Mouse (Mus musculus): ENCODE measurements at regions not wholly inside any gene's neighbourhood (a gene's known extent, or its start where the extent isn't known, plus 50 kb on each side); places are given as distances from the start of the nearest gene placed in this dataset.

GRCm38 (mm10) chrX:11895396-11895795, 264.8 kb downstream of the Bcor start:
- DNase-seq (ENCODE audit: extremely low read depth, low read depth, low spot score): peak; percentile 74

DNA sequence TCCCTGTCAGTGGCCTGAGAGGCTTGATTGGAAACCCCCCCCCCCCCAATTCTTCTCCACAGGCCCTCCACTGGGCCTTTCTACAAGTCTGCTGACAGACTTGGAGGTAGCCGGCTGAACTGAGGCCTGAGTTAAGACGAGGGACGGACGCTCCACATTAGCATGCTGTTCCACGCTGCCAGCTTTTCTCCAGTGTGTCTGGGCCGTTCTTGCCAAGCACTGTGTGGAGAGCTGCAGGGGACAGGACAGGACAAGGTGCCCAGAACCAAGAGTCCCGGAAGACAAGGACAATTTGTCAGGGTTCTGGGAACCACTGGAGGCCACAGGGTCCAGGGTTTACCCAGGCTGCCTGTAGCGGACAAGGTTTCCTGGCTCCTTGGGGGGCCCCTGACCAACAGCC, 261.9 kb downstream of the Bcor start:
- Histone ChIP-seq H3K4me3 (ENCODE audit: insufficient read depth, low read depth, low read length) (no peak overlapping the region), H3K79me2 (ENCODE audit: control insufficient read depth, insufficient read depth, low read length) (no peaks in the 10 kb centered on the region), H3K27me3 (ENCODE audit: control insufficient read depth, insufficient read depth, low read length) (no peaks in the 10 kb centered on the region), H3K9ac (ENCODE audit: low read depth, low read length) (no peak overlapping the region), H3K36me3 (ENCODE audit: control insufficient read depth, insufficient read depth, low read length) (no peaks in the 10 kb centered on the region), H3K27ac (replicated peaks; ENCODE audit: insufficient read depth, low read depth, low read length) (no peak overlapping the region), H3K4me1 (ENCODE audit: control insufficient read depth, insufficient read depth, low read length) (peaks cover 2% of the 10 kb centered on the region)
- DNase-seq (ENCODE audit: extremely low read depth, low read depth, low spot score): no peak
- 96% methylated on average over 8 of the region's 8 CpGs for WGBS
- TF ChIP-seq POLR2A (IDR thresholded peaks at IDR 0.05; ENCODE audit: extremely low read depth, insufficient read depth, low read length) (no peak), CTCF (IDR thresholded peaks at IDR 0.05; ENCODE audit: low read depth, low read length) (no peak)

More at GRCm38 (mm10) chrX:11895396-11895795, 264.8 kb downstream of the Bcor start:
- WGBS: 9% methylated on average over 5 of the region's 5 CpGs
- Histone ChIP-seq H3K4me3 (ENCODE audit: insufficient read depth, low read depth, low read length) (no peak overlapping the region), H3K27me3 (ENCODE audit: control insufficient read depth, insufficient read depth, low read length) (no peaks in the 10 kb centered on the region), H3K9ac (ENCODE audit: low read depth, low read length) (no peak overlapping the region), H3K36me3 (ENCODE audit: control insufficient read depth, insufficient read depth, low read length) (no peaks in the 10 kb centered on the region), H3K79me2 (ENCODE audit: control insufficient read depth, insufficient read depth, low read length) (no peaks in the 10 kb centered on the region), H3K27ac (replicated peaks; ENCODE audit: insufficient read depth, low read depth, low read length) (no peak overlapping the region), H3K4me1 (ENCODE audit: control insufficient read depth, insufficient read depth, low read length) (peaks cover 1% of the 10 kb centered on the region)
- TF ChIP-seq CTCF (IDR thresholded peaks at IDR 0.05; ENCODE audit: low read depth, low read length) (no peak), POLR2A (IDR thresholded peaks at IDR 0.05; ENCODE audit: extremely low read depth, insufficient read depth, low read length) (no peak)

- peak; percentile 85 for DNase-seq (ENCODE audit: extremely low read depth, low read depth, low spot score)
Observed at GRCm38 (mm10) chrX:11899051-11899450, 261.1 kb downstream of the Bcor start.

GRCm38 (mm10) chrX:11899914-11900313, 260.2 kb downstream of the Bcor start:
- Histone ChIP-seq H3K36me3 (ENCODE audit: control insufficient read depth, insufficient read depth, low read length) (no peaks in the 10 kb centered on the region), H3K27me3 (ENCODE audit: control insufficient read depth, insufficient read depth, low read length) (no peaks in the 10 kb centered on the region), H3K4me1 (ENCODE audit: control insufficient read depth, insufficient read depth, low read length) (peaks cover 3% of the 10 kb centered on the region), H3K27ac (replicated peaks; ENCODE audit: insufficient read depth, low read depth, low read length) (no peak overlapping the region), H3K4me3 (ENCODE audit: insufficient read depth, low read depth, low read length) (no peak overlapping the region), H3K9ac (ENCODE audit: low read depth, low read length) (no peak overlapping the region), H3K79me2 (ENCODE audit: control insufficient read depth, insufficient read depth, low read length) (no peaks in the 10 kb centered on the region)
- DNase-seq (ENCODE audit: extremely low read depth, low read depth, low spot score): no peak
- TF ChIP-seq POLR2A (IDR thresholded peaks at IDR 0.05; ENCODE audit: extremely low read depth, insufficient read depth, low read length) (no peak), CTCF (IDR thresholded peaks at IDR 0.05; ENCODE audit: low read depth, low read length) (no peak)
- WGBS: 90% methylated on average over 3 of the region's 3 CpGs

More at GRCm38 (mm10) chrX:11899051-11899450, 261.1 kb downstream of the Bcor start:
- Histone ChIP-seq H3K4me1 (ENCODE audit: control insufficient read depth, insufficient read depth, low read length) (peaks cover 3% of the 10 kb centered on the region), H3K4me3 (ENCODE audit: insufficient read depth, low read depth, low read length) (no peak overlapping the region), H3K27me3 (ENCODE audit: control insufficient read depth, insufficient read depth, low read length) (no peaks in the 10 kb centered on the region), H3K9ac (ENCODE audit: low read depth, low read length) (no peak overlapping the region), H3K36me3 (ENCODE audit: control insufficient read depth, insufficient read depth, low read length) (no peaks in the 10 kb centered on the region), H3K79me2 (ENCODE audit: control insufficient read depth, insufficient read depth, low read length) (no peaks in the 10 kb centered on the region), H3K27ac (replicated peaks; ENCODE audit: insufficient read depth, low read depth, low read length) (no peak overlapping the region)
- 32% methylated on average over 6 of the region's 6 CpGs for WGBS
- TF ChIP-seq CTCF (IDR thresholded peaks at IDR 0.05; ENCODE audit: low read depth, low read length): no peak
- TF ChIP-seq POLR2A (IDR thresholded peaks at IDR 0.05; ENCODE audit: extremely low read depth, insufficient read depth, low read length): no peak

- TF ChIP-seq CTCF (IDR thresholded peaks at IDR 0.05; ENCODE audit: low read depth, low read length) (no peak), POLR2A (IDR thresholded peaks at IDR 0.05; ENCODE audit: extremely low read depth, insufficient read depth, low read length) (no peak)
- H3K27me3 ChIP-seq (ENCODE audit: control insufficient read depth, insufficient read depth, low read length): no peaks in the 10 kb centered on the region
Observed at GRCm38 (mm10) chrX:11901791-11902190, 258.4 kb downstream of the Bcor start.

DNA sequence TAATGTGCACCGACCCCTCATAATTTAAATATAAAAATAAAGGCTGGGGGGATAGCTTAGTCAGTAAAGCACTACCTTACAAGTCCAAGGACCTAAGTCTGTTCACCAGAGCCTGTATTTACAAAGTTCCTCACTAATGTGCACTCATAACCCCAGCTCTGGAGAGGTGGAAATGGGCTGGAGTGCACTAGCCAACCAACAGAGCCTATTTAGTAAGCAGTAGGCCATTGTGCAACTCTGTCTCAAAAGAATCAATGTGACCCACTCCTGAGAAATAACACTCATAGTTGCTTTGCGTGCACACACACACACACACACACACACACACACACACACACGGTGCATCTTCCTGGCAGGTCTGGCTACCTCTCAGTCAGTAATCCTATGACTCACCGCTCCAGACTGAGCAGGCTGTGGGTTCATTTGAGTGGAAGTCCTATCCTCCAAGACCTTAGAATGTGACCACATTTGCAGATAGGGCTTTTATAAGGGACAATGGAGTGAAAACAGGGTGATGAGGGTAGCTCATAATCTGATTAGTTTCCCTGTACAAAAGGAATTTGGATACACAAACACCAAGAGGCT, 256.9 kb downstream of the Bcor start:
- H3K36me3 ChIP-seq (ENCODE audit: control insufficient read depth, insufficient read depth, low read length): no peaks in the 10 kb centered on the region
- no peak overlapping the region for H3K4me3 ChIP-seq (ENCODE audit: insufficient read depth, low read depth, low read length)
- TF ChIP-seq CTCF (IDR thresholded peaks at IDR 0.05; ENCODE audit: low read depth, low read length): no peak
- TF ChIP-seq POLR2A (IDR thresholded peaks at IDR 0.05; ENCODE audit: extremely low read depth, insufficient read depth, low read length): no peak
- no peaks in the 10 kb centered on the region for H3K27me3 ChIP-seq (ENCODE audit: control insufficient read depth, insufficient read depth, low read length)
- 45% methylated on average over 4 of the region's 4 CpGs for WGBS
- H3K9ac ChIP-seq (ENCODE audit: low read depth, low read length): no peak overlapping the region
- peak; percentile 64 for DNase-seq (ENCODE audit: extremely low read depth, low read depth, low spot score)
- no peak overlapping the region for H3K27ac ChIP-seq (replicated peaks; ENCODE audit: insufficient read depth, low read depth, low read length)
- no peaks in the 10 kb centered on the region for H3K79me2 ChIP-seq (ENCODE audit: control insufficient read depth, insufficient read depth, low read length)
- H3K4me1 ChIP-seq (ENCODE audit: control insufficient read depth, insufficient read depth, low read length): peaks cover 3% of the 10 kb centered on the region

More at GRCm38 (mm10) chrX:11901791-11902190, 258.4 kb downstream of the Bcor start:
- Histone ChIP-seq H3K79me2 (ENCODE audit: control insufficient read depth, insufficient read depth, low read length) (no peaks in the 10 kb centered on the region), H3K9ac (ENCODE audit: low read depth, low read length) (no peak overlapping the region), H3K27ac (replicated peaks; ENCODE audit: insufficient read depth, low read depth, low read length) (no peak overlapping the region), H3K4me1 (ENCODE audit: control insufficient read depth, insufficient read depth, low read length) (peaks cover 3% of the 10 kb centered on the region), H3K4me3 (ENCODE audit: insufficient read depth, low read depth, low read length) (no peak overlapping the region), H3K36me3 (ENCODE audit: control insufficient read depth, insufficient read depth, low read length) (no peaks in the 10 kb centered on the region)
- WGBS: 82% methylated on average over 5 of the region's 5 CpGs
- no peak for DNase-seq (ENCODE audit: extremely low read depth, low read depth, low spot score)
